In the genomic region with DNA sequence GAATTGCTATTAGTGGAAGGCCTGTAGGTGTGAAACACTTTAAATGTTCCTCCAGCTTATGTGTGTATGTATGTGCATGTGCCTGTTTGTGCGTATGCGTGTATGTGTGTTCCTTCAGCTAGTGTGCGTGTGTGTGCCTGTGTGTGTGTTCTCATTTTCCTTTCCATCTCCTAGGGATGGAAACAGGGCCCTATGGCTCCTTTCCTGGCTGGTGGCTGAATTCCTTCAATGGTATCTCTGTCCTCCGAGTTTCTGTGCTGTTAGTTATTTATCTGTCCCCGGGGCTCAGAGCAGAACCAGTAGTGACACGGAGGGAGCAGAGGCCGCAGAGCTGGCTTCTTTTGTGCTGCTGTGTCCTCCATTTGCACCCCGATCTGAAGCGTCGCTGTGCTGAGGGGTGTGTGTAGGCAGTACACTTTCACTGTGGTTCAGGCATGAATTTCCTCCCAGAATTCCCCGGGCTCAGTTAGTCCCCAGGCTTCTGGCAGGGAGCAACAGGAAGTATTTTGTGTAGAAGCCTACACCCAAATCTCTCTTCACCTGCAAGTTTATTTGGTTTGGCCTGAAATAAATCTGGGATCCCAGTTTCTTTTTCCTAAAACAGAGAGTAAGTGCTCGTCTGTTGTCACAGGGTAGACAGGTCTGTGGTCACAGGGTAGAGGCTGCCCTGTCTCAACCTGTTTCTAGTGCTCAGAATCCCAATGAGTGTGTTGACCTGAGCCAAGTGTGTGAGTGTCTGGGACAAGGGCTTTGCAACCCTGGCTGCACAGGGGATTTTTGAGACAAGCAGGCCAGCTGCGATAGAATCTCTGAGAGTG, we compare ENCODE assay signal across 8 mouse cellular contexts. TPM values are rescaled to one million over a fixed set of nuclear protein-coding genes. Genes with fewer than 3 reads are reported as not detected.
DNase-seq lines count a peak whose midpoint lies in the region; ATAC-seq lines count a peak whose summit lies in the region.

No protein-coding gene starts in this region.

- no peaks in the 10 kb centered on the region for H3K27me3 ChIP-seq in forebrain, embryonic 14.5 days (replicated peaks; ENCODE audit: control insufficient read depth, insufficient read depth, low read length)
- no peaks in the 10 kb centered on the region for H3K27me3 ChIP-seq in intestine, embryonic 16.5 days (replicated peaks; ENCODE audit: control insufficient read depth, insufficient read depth, low read length)
- H3K27me3 ChIP-seq in midbrain, embryonic 10.5 days (ENCODE audit: low read depth, poor library complexity, severe bottlenecking), result no peaks in the 10 kb centered on the region

- H3K9me3 ChIP-seq in forebrain, embryonic 14.5 days (replicated peaks; ENCODE audit: control insufficient read depth, low read length), result no peaks in the 10 kb centered on the region
- H3K9me3 ChIP-seq in intestine, embryonic 16.5 days (ENCODE audit: control insufficient read depth, low read length), result no peaks in the 10 kb centered on the region
- H3K9me3 ChIP-seq in midbrain, embryonic 10.5 days (replicated peaks), result no peaks in the 10 kb centered on the region; the same call in 1 of the 2 replicates

- intact Hi-C loops in heart, postnatal 25 days (cut with DNase I), result no loop called here

- peaks cover 36% of the 10 kb centered on the region for H3K4me1 ChIP-seq in forebrain, embryonic 14.5 days (ENCODE audit: control insufficient read depth, insufficient read depth, low read length)
- peaks cover 29% of the 10 kb centered on the region for H3K4me1 ChIP-seq in intestine, embryonic 16.5 days (ENCODE audit: control insufficient read depth, insufficient read depth, low read length)
- peaks cover 54% of the 10 kb centered on the region for H3K4me1 ChIP-seq in midbrain, embryonic 10.5 days

- DNase-seq in heart, adult 18-20 months, result peak; percentile 70 to 82
- DNase-seq in heart, postnatal 25 days (ENCODE audit: low spot score), result no peak
- DNase-seq in forebrain, embryonic 14.5 days (ENCODE audit: low spot score), result no peak
- DNase-seq in midbrain, embryonic 10.5 days (ENCODE audit: low spot score), result no peak
- DNase-seq in adrenal gland, postnatal 4 days (ENCODE audit: low spot score in 2 of 2), result no peak
- DNase-seq in urinary bladder, postnatal 10 days (ENCODE audit: low spot score), result no peak

- H3K9ac ChIP-seq in forebrain, embryonic 14.5 days (ENCODE audit: low read length), result peak overlapping the region; percentile 13
- no peak overlapping the region for H3K9ac ChIP-seq in intestine, embryonic 16.5 days (ENCODE audit: low read depth, low read length)

- ATAC-seq in forebrain, embryonic 14.5 days, result peak; percentile 14; the same call in 1 of the 2 replicates
- no peak for ATAC-seq in intestine, embryonic 16.5 days
- no peak for ATAC-seq in monocyte, adult 5-6 weeks (replicated peaks; ENCODE audit: insufficient number of reproducible peaks, low FRiP score, low TSS enrichment, poor library complexity, severe bottlenecking)

- no peaks in the 10 kb centered on the region for H3K36me3 ChIP-seq in forebrain, embryonic 14.5 days (ENCODE audit: control insufficient read depth, insufficient read depth, low read length)
- no peaks in the 10 kb centered on the region for H3K36me3 ChIP-seq in intestine, embryonic 16.5 days (ENCODE audit: control insufficient read depth, insufficient read depth, low read length)
- H3K36me3 ChIP-seq in midbrain, embryonic 10.5 days, result peaks cover 13% of the 10 kb centered on the region; the same call in 1 of the 2 replicates

- WGBS in forebrain, embryonic 14.5 days, result 86% methylated on average over 13 of the region's 13 CpGs
- 53% methylated on average over 13 of the region's 13 CpGs for WGBS in intestine, embryonic 16.5 days
- 84% methylated on average over 13 of the region's 13 CpGs for WGBS in midbrain, embryonic 10.5 days

- H3K27ac ChIP-seq in forebrain, embryonic 14.5 days (ENCODE audit: low read depth, low read length), result peak overlapping the region; percentile 58; the same call in 1 of the 2 replicates
- H3K27ac ChIP-seq in intestine, embryonic 16.5 days (ENCODE audit: low read length), result peak overlapping the region; percentile 51
- peak overlapping the region; percentile 39 for H3K27ac ChIP-seq in midbrain, embryonic 10.5 days (replicated peaks)

- H3K4me2 ChIP-seq in forebrain, embryonic 14.5 days (ENCODE audit: low read length), result peak overlapping the region; percentile 3; the same call in 1 of the 2 replicates
- H3K4me2 ChIP-seq in intestine, embryonic 16.5 days (ENCODE audit: low read depth, low read length), result no peak overlapping the region

- no peak overlapping the region for H3K4me3 ChIP-seq in forebrain, embryonic 14.5 days (ENCODE audit: low read depth, low read length)
- no peak overlapping the region for H3K4me3 ChIP-seq in intestine, embryonic 16.5 days (ENCODE audit: low read length)
- no peak overlapping the region for H3K4me3 ChIP-seq in midbrain, embryonic 10.5 days

RNA-seq across cellular contexts. Expression of a gene that starts 15.7 kb away (rescaled TPM):
- total RNA-seq in heart, adult 18-20 months (2021), result 10 to 100 TPM; 16.9 to 19.2 TPM
- total RNA-seq in heart, postnatal 25 days (2021), result 10 to 100 TPM; 22.8 to 23.9 TPM
- polyA plus RNA-seq in forebrain, embryonic 14.5 days (2014; fragmentation: Nextera tagmentation; extraction: Ambion mirVana), result 36.9 and 45.8 TPM in 2 replicates
- polyA plus RNA-seq in intestine, embryonic 16.5 days (2015; fragmentation: Nextera tagmentation; extraction: Ambion mirVana), result 12.6 and 13.3 TPM in 2 replicates
- 21.6 and 34.3 TPM in 2 replicates for polyA plus RNA-seq in midbrain, embryonic 10.5 days (2016; fragmentation: Nextera tagmentation; extraction: Ambion mirVana)
- total RNA-seq in adrenal gland, postnatal 4 days (2021), result 10 to 100 TPM; 34.4 to 44.0 TPM
- 0.86 to 1.9 TPM (median 1.3 TPM) in 3 replicates for total RNA-seq in monocyte, adult 5-6 weeks (2017)

Comparison
In these comparisons a context has a peak if more than half of its experiments do, and no peak if none do; other contexts are left out.
1. DNase-seq: peak in heart, adult 18-20 months (2 of 2); none in heart, postnatal 25 days (single experiment), forebrain, embryonic 14.5 days (single experiment), midbrain, embryonic 10.5 days (single experiment), adrenal gland, postnatal 4 days (0 of 2) and urinary bladder, postnatal 10 days (single experiment).
2. Peak in every context shown above with its lines, with median percentiles within 50 percentile points of each other: H3K27ac ChIP-seq.